Mouse (Mus musculus): ENCODE data around the gene Ulk4. TPM values are rescaled to one million over a fixed set of nuclear protein-coding genes. Genes with fewer than 3 reads are reported as not detected.

The Ulk4 gene
- polyA plus RNA-seq, 1 experiment, result 4.6 TPM

GRCm38 (mm10) chr9:121037975-121038374 is 239.0 kb downstream of the Ulk4 start:
- no peak for TF ChIP-seq CTCF (IDR thresholded peaks at IDR 0.05; ENCODE audit: borderline replicate concordance, insufficient read depth, low read length)
- no peak for TF ChIP-seq POLR2A (IDR thresholded peaks at IDR 0.05; ENCODE audit: low read depth, low read length)
- no peaks in the 10 kb centered on the region for H3K4me1 ChIP-seq (ENCODE audit: control insufficient read depth, insufficient read depth, low read length)
- no peak overlapping the region for H3K4me3 ChIP-seq (ENCODE audit: insufficient read depth, low read length)
- H3K27ac ChIP-seq (ENCODE audit: insufficient read depth, low read length), result no peak overlapping the region

DNA sequence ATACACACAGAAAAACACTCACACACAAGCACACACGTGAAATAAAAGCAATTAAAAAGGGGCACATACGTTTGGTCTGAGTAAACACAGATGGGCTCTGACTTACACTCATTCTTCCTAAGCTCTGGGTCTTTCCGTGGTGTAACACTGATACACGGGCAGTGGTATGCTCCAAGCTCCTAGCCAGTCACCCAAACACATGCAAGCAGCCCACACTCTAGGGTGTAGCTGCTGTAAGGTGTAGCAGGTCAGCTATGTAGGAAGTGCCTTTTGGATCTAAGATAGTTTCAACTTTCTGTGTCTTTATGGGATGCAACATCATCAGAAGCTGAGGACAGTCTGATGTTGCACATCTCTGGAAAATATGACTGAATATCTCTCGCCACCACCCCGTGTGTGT is 241.7 kb downstream of the Ulk4 start:
- Histone ChIP-seq H3K4me3 (ENCODE audit: insufficient read depth, low read length) (no peak overlapping the region), H3K27ac (ENCODE audit: insufficient read depth, low read length) (no peak overlapping the region), H3K4me1 (ENCODE audit: control insufficient read depth, insufficient read depth, low read length) (no peaks in the 10 kb centered on the region)
- TF ChIP-seq POLR2A (IDR thresholded peaks at IDR 0.05; ENCODE audit: low read depth, low read length) (no peak), CTCF (IDR thresholded peaks at IDR 0.05; ENCODE audit: borderline replicate concordance, insufficient read depth, low read length) (no peak)

GRCm38 (mm10) chr9:121033596-121033995 is 243.4 kb downstream of the Ulk4 start:
- TF ChIP-seq POLR2A (IDR thresholded peaks at IDR 0.05; ENCODE audit: low read depth, low read length), result no peak
- TF ChIP-seq CTCF (IDR thresholded peaks at IDR 0.05; ENCODE audit: borderline replicate concordance, insufficient read depth, low read length), result no peak
- Histone ChIP-seq H3K4me1 (ENCODE audit: control insufficient read depth, insufficient read depth, low read length) (no peaks in the 10 kb centered on the region), H3K4me3 (ENCODE audit: insufficient read depth, low read length) (no peak overlapping the region), H3K27ac (ENCODE audit: insufficient read depth, low read length) (no peak overlapping the region)

- Histone ChIP-seq H3K27ac (ENCODE audit: insufficient read depth, low read length) (no peak overlapping the region), H3K4me1 (ENCODE audit: control insufficient read depth, insufficient read depth, low read length) (no peaks in the 10 kb centered on the region), H3K4me3 (ENCODE audit: insufficient read depth, low read length) (no peak overlapping the region)
- no peak for TF ChIP-seq POLR2A (IDR thresholded peaks at IDR 0.05; ENCODE audit: low read depth, low read length)
- TF ChIP-seq CTCF (IDR thresholded peaks at IDR 0.05; ENCODE audit: borderline replicate concordance, insufficient read depth, low read length), result no peak
These were observed 244.6 kb downstream of the Ulk4 start for GRCm38 (mm10) chr9:121032322-121032964.

- no peaks in the 10 kb centered on the region for H3K4me1 ChIP-seq (ENCODE audit: control insufficient read depth, insufficient read depth, low read length)
- no peak overlapping the region for H3K27ac ChIP-seq (ENCODE audit: insufficient read depth, low read length)
- no peak for TF ChIP-seq CTCF (IDR thresholded peaks at IDR 0.05; ENCODE audit: borderline replicate concordance, insufficient read depth, low read length)
- no peak for TF ChIP-seq POLR2A (IDR thresholded peaks at IDR 0.05; ENCODE audit: low read depth, low read length)
- H3K4me3 ChIP-seq (ENCODE audit: insufficient read depth, low read length), result no peak overlapping the region
These were observed 246.0 kb downstream of the Ulk4 start for GRCm38 (mm10) chr9:121030949-121031348.

- no peak for TF ChIP-seq CTCF (IDR thresholded peaks at IDR 0.05; ENCODE audit: borderline replicate concordance, insufficient read depth, low read length)
- TF ChIP-seq POLR2A (IDR thresholded peaks at IDR 0.05; ENCODE audit: low read depth, low read length), result no peak
- H3K4me3 ChIP-seq (ENCODE audit: insufficient read depth, low read length), result no peak overlapping the region
- H3K4me1 ChIP-seq (ENCODE audit: control insufficient read depth, insufficient read depth, low read length), result no peaks in the 10 kb centered on the region
- H3K27ac ChIP-seq (ENCODE audit: insufficient read depth, low read length), result no peak overlapping the region
These were observed 247.2 kb downstream of the Ulk4 start for GRCm38 (mm10) chr9:121029786-121030185.

DNA sequence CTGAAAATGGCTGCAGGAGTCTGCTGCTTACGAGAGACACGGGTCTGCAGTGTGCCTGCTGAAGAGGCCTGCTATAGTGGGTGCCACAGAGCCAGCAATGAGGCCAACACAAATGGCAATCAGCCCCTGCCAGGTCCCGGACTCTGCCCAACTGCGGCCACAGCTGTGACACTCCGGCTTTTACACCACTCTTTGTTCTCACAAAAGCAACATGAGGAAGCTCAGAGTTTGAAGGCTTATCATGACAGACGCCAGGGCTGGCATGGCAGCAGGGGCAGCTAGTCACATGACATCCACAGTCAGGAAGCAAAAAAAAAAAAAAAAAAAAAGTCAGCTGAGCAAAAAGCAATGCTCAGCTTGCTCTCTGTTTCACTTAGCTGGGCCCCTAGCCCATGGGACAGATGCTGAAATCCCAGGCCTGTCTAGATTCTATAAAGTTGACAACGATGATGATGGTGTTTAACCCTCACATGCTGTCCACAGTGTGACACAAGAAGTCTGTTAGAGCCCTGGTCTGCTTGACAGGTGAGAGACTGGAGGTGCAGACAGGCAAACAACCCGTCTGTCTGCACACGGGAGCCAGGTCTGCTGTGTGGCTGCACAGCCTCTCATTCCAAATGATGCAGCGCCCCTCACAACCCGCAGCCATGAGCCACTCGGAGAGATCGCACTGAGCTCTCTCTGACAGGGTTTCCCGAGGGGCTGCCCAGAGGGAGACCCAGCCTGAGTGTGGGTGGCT is 253.3 kb downstream of the Ulk4 start:
- no peak overlapping the region for H3K4me3 ChIP-seq (ENCODE audit: insufficient read depth, low read length)
- TF ChIP-seq POLR2A (IDR thresholded peaks at IDR 0.05; ENCODE audit: low read depth, low read length) (no peak), CTCF (IDR thresholded peaks at IDR 0.05; ENCODE audit: borderline replicate concordance, insufficient read depth, low read length) (no peak)
- H3K27ac ChIP-seq (ENCODE audit: insufficient read depth, low read length), result no peak overlapping the region

DNA sequence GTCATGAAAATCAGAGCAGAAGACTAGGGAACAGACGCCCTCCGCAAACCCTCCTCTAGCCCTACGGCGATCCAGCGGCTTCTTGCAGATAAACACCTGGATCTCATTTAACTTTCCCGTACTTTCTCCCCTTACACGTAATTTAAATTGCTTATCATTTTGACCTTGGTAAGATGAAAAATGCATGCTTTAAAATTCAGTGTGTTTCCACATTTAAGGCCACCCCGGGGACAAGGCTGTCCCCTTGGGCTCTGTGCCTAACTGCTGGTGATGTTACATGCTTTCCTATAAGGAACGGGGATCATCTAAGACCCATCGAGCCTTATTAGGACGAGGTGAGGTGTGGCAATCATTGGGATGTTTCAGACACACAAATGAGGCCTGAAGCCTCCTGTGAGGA is 256.6 kb downstream of the Ulk4 start:
- Histone ChIP-seq H3K4me3 (ENCODE audit: insufficient read depth, low read length) (no peak overlapping the region), H3K27ac (ENCODE audit: insufficient read depth, low read length) (no peak overlapping the region), H3K4me1 (ENCODE audit: control insufficient read depth, insufficient read depth, low read length) (no peaks in the 10 kb centered on the region; the same call in 1 of the 2 replicates)
- no peak for TF ChIP-seq CTCF (IDR thresholded peaks at IDR 0.05; ENCODE audit: borderline replicate concordance, insufficient read depth, low read length)
- no peak for TF ChIP-seq POLR2A (IDR thresholded peaks at IDR 0.05; ENCODE audit: low read depth, low read length)

More for the DNA sequence above, 253.3 kb downstream of the Ulk4 start:
- H3K4me1 ChIP-seq (ENCODE audit: control insufficient read depth, insufficient read depth, low read length), result no peaks in the 10 kb centered on the region

- Histone ChIP-seq H3K27ac (ENCODE audit: insufficient read depth, low read length) (no peak overlapping the region), H3K4me3 (ENCODE audit: insufficient read depth, low read length) (no peak overlapping the region), H3K4me1 (ENCODE audit: control insufficient read depth, insufficient read depth, low read length) (no peaks in the 10 kb centered on the region; the same call in 1 of the 2 replicates)
- no peak for TF ChIP-seq CTCF (IDR thresholded peaks at IDR 0.05; ENCODE audit: borderline replicate concordance, insufficient read depth, low read length)
- TF ChIP-seq POLR2A (IDR thresholded peaks at IDR 0.05; ENCODE audit: low read depth, low read length), result no peak
These were observed 257.1 kb downstream of the Ulk4 start for GRCm38 (mm10) chr9:121019932-121020331.
